Mouse (Mus musculus) embryonic fibroblast, embryonic 13.5 days (primary cell): Measurements from ENCODE around the gene Cald1.

Experiments used
- CTCF ChIP-seq: IDR thresholded peaks from 2 replicates; pipeline ENCODE4 v1.5.1; 2011; ENCODE audit warnings: mild to moderate bottlenecking, control low read depth, low read length, moderate library complexity, borderline replicate concordance; ENCODE audit not compliant: insufficient read depth
- POLR2A ChIP-seq: IDR thresholded peaks from 2 replicates; pipeline ENCODE4 v1.6.1; 2011; ENCODE audit warnings: low read depth, mild to moderate bottlenecking, control low read depth, low read length, moderate library complexity

GRCm38 (mm10) chr6:34770491-34770890 is 172.2 kb downstream of the Cald1 start:
- TF ChIP-seq CTCF (no peak), POLR2A (no peak)
